In genomic region chr3:114464546-114464888, GRCm38 (mm10) we compare ENCODE assay signal across 18 mouse cellular contexts.
"Had no signal": no experiment of that assay in that cellular context is flagged by ENCODE, and none has a peak within 500 bp of the region (broad histone marks: within the 10 kb centered on the region; RNA-seq: fewer than 3 reads in every experiment).

No protein-coding gene starts in this region.

- ATAC-seq: liver, postnatal 0 days; lung, postnatal 0 days had no signal

- DNase-seq: liver, embryonic 13.5 days; liver, postnatal 0 days; lung, adult 2 months; lung, postnatal 14 days; lung, postnatal 36 days; right cerebral cortex, postnatal 14 days; thymus, adult 2 months; thymus, postnatal 25 days; thymus, postnatal 4 days had no signal

- H3K4me1 ChIP-seq: liver, embryonic 13.5 days; liver, embryonic 15.5 days; lung, embryonic 15.5 days; megakaryocyte, embryonic 14.5 days; neural tube, embryonic 12.5 days; stomach, embryonic 15.5 days had no signal

- H3K4me2 ChIP-seq: liver, embryonic 11.5 days; liver, embryonic 13.5 days; liver, embryonic 15.5 days; lung, embryonic 15.5 days; neural tube, embryonic 12.5 days; stomach, embryonic 15.5 days had no signal

- H3K27me3 ChIP-seq: liver, embryonic 13.5 days; liver, embryonic 15.5 days; lung, embryonic 15.5 days; megakaryocyte, embryonic 14.5 days; neural tube, embryonic 12.5 days; stomach, embryonic 15.5 days had no signal

- H3K9ac ChIP-seq: liver, embryonic 13.5 days; liver, embryonic 15.5 days; liver, postnatal 0 days; lung, embryonic 15.5 days; neural tube, embryonic 12.5 days; stomach, embryonic 15.5 days had no signal

- H3K9me3 ChIP-seq: liver, embryonic 13.5 days; liver, embryonic 15.5 days; lung, embryonic 15.5 days; megakaryocyte, embryonic 14.5 days; neural tube, embryonic 12.5 days; stomach, embryonic 15.5 days had no signal

- H3K36me3 ChIP-seq: liver, embryonic 13.5 days; liver, embryonic 15.5 days; lung, embryonic 15.5 days; neural tube, embryonic 12.5 days; stomach, embryonic 15.5 days had no signal

- H3K4me3 ChIP-seq: liver, embryonic 13.5 days; liver, embryonic 15.5 days; lung, embryonic 15.5 days; megakaryocyte, embryonic 14.5 days; neural tube, embryonic 12.5 days; stomach, embryonic 15.5 days had no signal

- H3K27ac ChIP-seq: liver, embryonic 13.5 days; liver, embryonic 15.5 days; lung, embryonic 15.5 days; macrophage; neural tube, embryonic 12.5 days; stomach, embryonic 15.5 days; stomach, postnatal 0 days had no signal
